Mouse (Mus musculus): ENCODE measurements around the gene Cckbr. TPM values are rescaled to one million over a fixed set of nuclear protein-coding genes. Genes with fewer than 3 reads are reported as not detected.

Gene Cckbr
- total RNA-seq (2012; rRNA removed), result not detected in 2 replicates
- not detected for polyA plus RNA-seq (2012; ENCODE audit: insufficient read depth in 1 of 2, insufficient read length in 2 of 2, low read depth in 1 of 2, low replicate concordance in 2 of 2, missing spikeins in 1 of 2)

DNA sequence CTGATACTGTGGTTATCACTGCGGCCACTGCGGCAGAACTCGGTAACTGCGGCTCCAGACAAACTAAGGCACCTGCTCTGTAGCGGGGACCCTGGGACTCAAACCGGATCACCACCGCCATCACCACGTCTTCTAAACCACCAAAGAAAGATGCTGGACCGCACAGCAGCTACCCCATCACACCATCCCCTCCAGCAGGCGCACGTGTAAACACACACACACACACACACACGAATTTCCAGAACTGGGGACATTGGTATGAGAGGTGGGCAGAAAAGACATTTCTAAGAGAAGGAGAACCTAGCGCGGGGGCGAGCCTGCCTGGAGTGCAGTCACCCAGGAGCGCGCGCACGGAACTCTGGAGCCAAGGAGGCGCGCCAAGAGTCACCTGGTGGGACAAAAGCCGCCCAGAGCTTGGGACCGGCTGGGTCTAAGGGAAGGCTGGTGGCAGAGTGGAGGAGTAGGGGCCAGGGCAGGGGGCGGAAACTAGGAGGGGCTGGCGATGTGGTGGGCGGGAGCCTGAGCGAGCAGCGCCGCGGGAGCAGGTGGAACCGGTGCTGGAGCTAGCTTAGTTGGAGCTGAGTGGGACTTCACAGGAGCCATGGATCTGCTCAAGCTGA lies at the start of gene Cckbr:
Cckbr (plus strand) TSS at position 308 of the 620 bp plus-strand sequence.
- Histone ChIP-seq H3K79me2 (ENCODE audit: control insufficient read depth, insufficient read depth, low read length, poor library complexity) (no peaks in the 10 kb centered on the region), H3K27me3 (ENCODE audit: control insufficient read depth in 1 of 2, insufficient read depth in 2 of 2, low read length in 2 of 2) (no peaks in the 10 kb centered on the region; a peak in 1 of 4 replicates), H3K27ac (ENCODE audit: control insufficient read depth, low read depth, low read length) (no peak within 1 kb of the TSS), H3K36me3 (ENCODE audit: control insufficient read depth in 1 of 2, insufficient read depth in 2 of 2, low read length in 2 of 2) (no peaks in the 10 kb centered on the region), H3K4me1 (ENCODE audit: control insufficient read depth in 1 of 2, insufficient read depth in 2 of 2, low read length in 2 of 2) (no peaks in the 10 kb centered on the region), H3K9ac (ENCODE audit: control insufficient read depth, low read depth, low read length, poor library complexity, severe bottlenecking) (no peak within 1 kb of the TSS), H3K9me3 (replicated peaks; ENCODE audit: insufficient read depth, low read length) (no peaks in the 10 kb centered on the region), H3K4me3 (ENCODE audit: control insufficient read depth in 1 of 2, insufficient read depth in 1 of 2, low read depth in 2 of 2, low read length in 2 of 2) (no peak within 1 kb of the TSS)
- no peak for TF ChIP-seq USF2 (IDR thresholded peaks at IDR 0.05; ENCODE audit: borderline replicate concordance in 1 of 2, insufficient read depth in 1 of 2, low read depth in 1 of 2, low read length in 2 of 2)
- no peak for TF ChIP-seq CTCF (IDR thresholded peaks at IDR 0.05 in 2 of 3, conservative IDR thresholded peaks at IDR 0.05 in 1 of 3; ENCODE audit: control insufficient read depth in 1 of 3, insufficient read depth in 1 of 3, low read depth in 2 of 3, low read length in 3 of 3, poor library complexity in 1 of 3, severe bottlenecking in 1 of 3)
- TF ChIP-seq NRF1 (IDR thresholded peaks at IDR 0.05; ENCODE audit: insufficient read depth, low read depth, low read length, poor library complexity, severe bottlenecking), result no peak
- no peak for TF ChIP-seq ZKSCAN1 (IDR thresholded peaks at IDR 0.05; ENCODE audit: low read depth, low read length)
- no peak for TF ChIP-seq E2F4 (IDR thresholded peaks at IDR 0.05; ENCODE audit: borderline replicate concordance, low read depth, low read length)
- TF ChIP-seq RCOR1 (IDR thresholded peaks at IDR 0.05; ENCODE audit: low read depth, low read length), result no peak
- TF ChIP-seq RAD21 (IDR thresholded peaks at IDR 0.05; ENCODE audit: low read depth, low read length), result no peak
- no peak for TF ChIP-seq MAZ (IDR thresholded peaks at IDR 0.05; ENCODE audit: low read depth, low read length)
- TF ChIP-seq ZMIZ1 (IDR thresholded peaks at IDR 0.05; ENCODE audit: low read depth, low read length), result no peak
- no peak for TF ChIP-seq ZC3H11A (IDR thresholded peaks at IDR 0.05; ENCODE audit: low read depth, low read length)
- no peak for TF ChIP-seq USF1 (IDR thresholded peaks at IDR 0.05; ENCODE audit: low read depth, low read length)
- no peak for TF ChIP-seq MYB (IDR thresholded peaks at IDR 0.05; ENCODE audit: low read depth, low read length)
- DNase-seq (ENCODE audit: low read depth, low spot score), result no peak

DNA sequence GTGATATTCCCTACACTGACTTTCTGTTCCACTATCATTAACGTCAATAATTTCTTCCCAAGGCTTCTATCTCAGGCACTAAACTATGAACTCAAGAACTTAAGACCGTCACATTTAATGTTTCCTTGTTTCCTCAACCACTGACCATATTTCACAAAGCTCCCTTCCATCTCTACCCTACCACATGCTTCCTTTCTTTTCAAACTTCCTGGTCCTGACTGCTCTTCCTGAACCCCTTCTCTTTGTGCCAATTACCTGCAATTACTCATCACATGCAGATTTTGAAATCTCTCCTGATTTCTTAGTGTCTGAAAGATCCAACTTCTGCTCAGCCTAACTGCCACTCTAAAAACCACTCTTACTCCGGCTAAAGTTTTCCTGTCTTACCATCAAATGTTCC lies 45.2 kb upstream of the Cckbr start:
- Histone ChIP-seq H3K9me3 (replicated peaks; ENCODE audit: insufficient read depth, low read length) (no peaks in the 10 kb centered on the region), H3K27me3 (ENCODE audit: control insufficient read depth in 1 of 2, insufficient read depth in 2 of 2, low read length in 2 of 2) (no peaks in the 10 kb centered on the region), H3K4me1 (ENCODE audit: control insufficient read depth in 1 of 2, insufficient read depth in 2 of 2, low read length in 2 of 2) (no peaks in the 10 kb centered on the region; a peak in 1 of 4 replicates), H3K4me3 (ENCODE audit: control insufficient read depth in 1 of 2, insufficient read depth in 1 of 2, low read depth in 2 of 2, low read length in 2 of 2) (no peak overlapping the region), H3K27ac (ENCODE audit: control insufficient read depth, low read depth, low read length) (no peak overlapping the region), H3K9ac (ENCODE audit: control insufficient read depth, low read depth, low read length, poor library complexity, severe bottlenecking) (no peak overlapping the region), H3K36me3 (ENCODE audit: control insufficient read depth in 1 of 2, insufficient read depth in 2 of 2, low read length in 2 of 2) (peaks cover 0 to 2% of the 10 kb centered on the region in 2 experiments; a peak in 3 of 4 replicates), H3K79me2 (ENCODE audit: control insufficient read depth, insufficient read depth, low read length, poor library complexity) (no peaks in the 10 kb centered on the region)
- DNase-seq (ENCODE audit: low read depth, low spot score), result no peak
- TF ChIP-seq POLR2AphosphoS5 (IDR thresholded peaks at IDR 0.05; ENCODE audit: borderline replicate concordance, low read depth, low read length), result no peak
- no peak for TF ChIP-seq POLR2AphosphoS2 (IDR thresholded peaks at IDR 0.05; ENCODE audit: low read length)
- no peak for TF ChIP-seq CHD2 (IDR thresholded peaks at IDR 0.05; ENCODE audit: low read length)
- no peak for TF ChIP-seq UBTF (IDR thresholded peaks at IDR 0.05; ENCODE audit: borderline replicate concordance, insufficient read depth, low read depth, low read length)
- no peak for TF ChIP-seq KAT2A (conservative IDR thresholded peaks at IDR 0.05; ENCODE audit: low read depth, low read length)
- TF ChIP-seq CHD1 (IDR thresholded peaks at IDR 0.05; ENCODE audit: low read depth, low read length), result no peak
- TF ChIP-seq ZMIZ1 (IDR thresholded peaks at IDR 0.05; ENCODE audit: low read depth, low read length), result no peak
- no peak for TF ChIP-seq RAD21 (IDR thresholded peaks at IDR 0.05; ENCODE audit: low read depth, low read length)
- TF ChIP-seq ETS1 (IDR thresholded peaks at IDR 0.05; ENCODE audit: low read depth, low read length), result no peak
- no peak for TF ChIP-seq SMC3 (IDR thresholded peaks at IDR 0.05; ENCODE audit: low read depth, low read length)
- TF ChIP-seq ZNF384 (IDR thresholded peaks at IDR 0.05; ENCODE audit: low read depth, low read length), result no peak
- TF ChIP-seq HCFC1 (IDR thresholded peaks at IDR 0.05; ENCODE audit: low read depth, low read length), result no peak
- TF ChIP-seq SIN3A (IDR thresholded peaks at IDR 0.05; ENCODE audit: low read length), result no peak
- TF ChIP-seq ZC3H11A (IDR thresholded peaks at IDR 0.05; ENCODE audit: low read depth, low read length), result no peak
- no peak for TF ChIP-seq MXI1 (IDR thresholded peaks at IDR 0.05; ENCODE audit: low read depth, low read length)
- no peak for TF ChIP-seq NELFE (IDR thresholded peaks at IDR 0.05; ENCODE audit: low read depth, low read length)
- TF ChIP-seq NRF1 (IDR thresholded peaks at IDR 0.05; ENCODE audit: insufficient read depth, low read depth, low read length, poor library complexity, severe bottlenecking), result no peak
